Mouse (Mus musculus) heart, postnatal 14 days (tissue): ENCODE data around the gene Hoxc12. TPM values are rescaled to one million over a fixed set of nuclear protein-coding genes. Genes with fewer than 3 reads are reported as not detected.

Experiments used
- DNase-seq, 2 experiments: peaks; one replicate each; pipeline ENCODE4 v3.0.0; 2021 to 2022
- intact Hi-C: fragments of 180-260 bp; cut with DNase I; formaldehyde crosslinking; loops from one replicate; pipeline ENCODE4 v1.15.1; 2025
- long read RNA-seq, 2 experiments: library from polyadenylated mRNA; stranded (forward); transcript quantifications; one replicate each; pipeline ENCODE4 v2.0.0; 2021
- total RNA-seq, 2 experiments: library from RNA; stranded (reverse); gene quantifications; 2 replicates each; pipeline ENCODE4 v1.2.3; 2021

Gene Hoxc12
- not detected for total RNA-seq
- long read RNA-seq, experiment 1, result 0 reads
- long read RNA-seq, experiment 2, result 0 reads

- no peak for DNase-seq
- intact Hi-C loops, result no loop called here
Observed at GRCm38 (mm10) chr15:102936279-102936972, at the start of gene Hoxc12. Gene Hoxc12 (plus strand): TSS chr15:102936757.

GRCm38 (mm10) chr15:102895115-102895514 lies 41.4 kb upstream of the Hoxc12 start:
- DNase-seq, result no peak
- intact Hi-C loops, result no loop called here

GRCm38 (mm10) chr15:102904946-102905345 lies 31.6 kb upstream of the Hoxc12 start:
- intact Hi-C loops, result no loop called here
- DNase-seq, result no peak

- no peak for DNase-seq
- intact Hi-C loops, result no loop called here
Observed at GRCm38 (mm10) chr15:102909536-102909935, 27.0 kb upstream of the Hoxc12 start.

GRCm38 (mm10) chr15:102910038-102910437 lies 26.5 kb upstream of the Hoxc12 start:
- DNase-seq, result no peak
- intact Hi-C loops, result no loop called here

- DNase-seq, result no peak
- intact Hi-C loops, result no loop called here
Observed at GRCm38 (mm10) chr15:102910496-102911095, 26.0 kb upstream of the Hoxc12 start.

- intact Hi-C loops, result no loop called here
- DNase-seq, result no peak
Observed at GRCm38 (mm10) chr15:102913038-102913585, 23.4 kb upstream of the Hoxc12 start.

- intact Hi-C loops, result no loop called here
Observed at GRCm38 (mm10) chr15:102917972-102918572, 18.5 kb upstream of the Hoxc12 start.

GRCm38 (mm10) chr15:102918611-102919265 lies 17.8 kb upstream of the Hoxc12 start:
- intact Hi-C loops, result no loop called here
- DNase-seq, result no peak

More at GRCm38 (mm10) chr15:102917972-102918572, 18.5 kb upstream of the Hoxc12 start:
- no peak for DNase-seq

GRCm38 (mm10) chr15:102919336-102920180 lies 17.0 kb upstream of the Hoxc12 start:
- DNase-seq, result no peak
- intact Hi-C loops, result no loop called here

GRCm38 (mm10) chr15:102920619-102921018 lies 15.9 kb upstream of the Hoxc12 start:
- intact Hi-C loops, result no loop called here
- peak; percentile 19 to 35 for DNase-seq

GRCm38 (mm10) chr15:102921053-102922011 lies 15.2 kb upstream of the Hoxc12 start, which contains the start of gene Hoxc13:
Gene Hoxc13 (plus strand): TSS chr15:102921103.
- intact Hi-C loops, result no loop called here
- no peak for DNase-seq

GRCm38 (mm10) chr15:102922012-102922362 lies 14.6 kb upstream of the Hoxc12 start:
- intact Hi-C loops, result no loop called here
- DNase-seq, result peak; percentile 24 to 26

- intact Hi-C loops, result no loop called here
- no peak for DNase-seq
Observed at GRCm38 (mm10) chr15:102922636-102923500, 13.7 kb upstream of the Hoxc12 start.

- intact Hi-C loops, result no loop called here
Observed at GRCm38 (mm10) chr15:102927032-102927645, 9.4 kb upstream of the Hoxc12 start.

GRCm38 (mm10) chr15:102931706-102932358 lies 4.7 kb upstream of the Hoxc12 start:
- intact Hi-C loops, result no loop called here
- no peak for DNase-seq

More at GRCm38 (mm10) chr15:102927032-102927645, 9.4 kb upstream of the Hoxc12 start:
- no peak for DNase-seq

GRCm38 (mm10) chr15:102934438-102934837 lies 2.1 kb upstream of the Hoxc12 start:
- intact Hi-C loops, result no loop called here

More at GRCm38 (mm10) chr15:102934438-102934837, 2.1 kb upstream of the Hoxc12 start:
- DNase-seq, result no peak
